Mouse (Mus musculus) kidney, adult 8-10 months (tissue): ENCODE data around the gene Med20.
"Not testable (repeated sequence)": the region's sequence is repeated elsewhere in the genome, so short reads cannot be mapped to it uniquely, and the experiment has no call there.

Experiments used
- DNase-seq, 2 experiments: peaks; one replicate each; pipeline ENCODE4 v3.0.0; 2022

Med20 gene

DNA sequence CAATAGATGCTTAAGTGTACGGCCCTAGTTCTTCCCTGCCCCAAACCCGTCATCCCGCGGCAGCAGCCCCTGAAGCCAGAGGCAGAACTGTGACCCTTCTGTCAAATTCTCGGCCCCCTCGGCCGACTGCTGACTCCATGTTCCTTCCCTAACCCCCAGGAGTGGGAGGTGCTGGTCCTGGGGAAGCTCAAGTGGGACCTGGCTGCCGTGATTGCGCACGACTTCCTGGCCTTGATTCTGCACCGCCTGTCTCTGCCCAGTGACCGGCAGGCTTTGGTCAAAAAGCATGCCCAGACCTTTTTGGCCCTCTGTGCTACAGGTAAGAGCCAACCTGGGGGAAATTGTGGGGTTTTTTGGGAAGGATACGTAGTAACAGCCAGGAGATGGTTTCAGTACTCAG is 14.1 kb upstream of the Med20 start:
- DNase-seq = no peak

DNA sequence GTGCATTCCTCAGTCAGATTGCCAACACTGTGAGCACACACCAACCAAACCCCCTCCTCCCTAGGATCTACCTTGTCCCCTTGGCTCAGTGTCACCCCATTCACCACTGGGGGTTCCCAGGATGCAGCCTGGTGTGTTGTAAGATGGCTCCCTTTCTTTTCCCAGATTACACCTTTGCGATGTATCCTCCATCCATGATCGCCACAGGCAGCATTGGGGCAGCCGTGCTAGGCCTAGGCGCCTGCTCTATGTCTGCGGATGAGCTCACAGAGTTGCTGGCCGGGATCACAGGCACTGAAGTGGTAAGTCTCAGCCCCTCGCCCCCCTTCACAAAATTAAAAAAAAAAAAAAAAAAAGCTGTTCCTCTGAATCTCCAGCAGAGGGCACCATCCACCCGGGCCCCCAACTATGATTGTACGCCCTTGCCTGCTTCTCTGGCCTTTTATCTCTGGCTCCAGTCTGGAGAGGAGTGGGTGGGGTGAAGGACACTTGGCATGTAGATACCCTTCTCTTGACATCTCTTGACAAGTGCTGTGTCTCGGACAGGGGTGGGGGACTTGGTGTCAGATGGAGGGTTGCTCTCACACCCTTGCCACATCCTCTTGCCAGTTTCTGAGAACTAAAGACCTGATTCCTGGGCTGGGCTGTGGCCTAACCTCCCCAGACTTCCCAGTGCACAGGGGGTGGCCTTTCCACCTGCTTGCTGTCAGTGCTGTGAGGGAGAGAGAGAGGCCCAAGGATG is 13.4 kb upstream of the Med20 start:
- no peak for DNase-seq

DNA sequence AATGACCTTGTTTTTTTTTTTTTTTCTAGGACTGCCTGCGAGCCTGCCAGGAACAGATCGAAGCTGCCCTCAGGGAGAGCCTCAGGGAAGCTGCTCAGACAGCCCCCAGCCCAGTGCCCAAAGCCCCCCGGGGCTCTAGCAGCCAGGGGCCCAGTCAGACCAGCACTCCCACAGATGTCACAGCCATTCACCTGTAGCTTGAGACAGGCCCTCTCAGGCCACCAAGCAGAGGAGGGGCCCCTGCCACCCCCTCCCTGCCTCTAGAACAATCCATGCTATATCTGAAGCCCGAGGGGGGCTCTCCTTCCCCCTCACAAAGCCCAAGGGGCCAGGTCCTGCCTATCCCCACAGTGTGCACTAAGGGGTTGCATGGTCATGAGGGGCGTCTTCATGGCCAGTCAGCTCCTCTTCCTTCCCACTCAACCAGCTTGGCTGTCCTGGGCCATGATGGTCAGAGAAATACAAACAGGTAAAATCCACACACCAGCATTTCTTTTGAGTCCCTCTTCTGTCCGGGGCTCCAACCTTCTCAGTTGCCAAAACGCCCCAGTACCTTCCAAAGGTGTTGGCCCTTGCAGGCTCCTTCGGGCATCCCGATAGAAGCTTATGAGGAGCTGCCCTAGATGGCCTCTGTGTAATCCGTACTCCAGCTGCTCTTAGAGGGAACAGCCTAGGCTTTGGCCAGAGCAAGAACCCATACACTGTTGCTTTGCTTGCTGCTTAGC is 12.6 kb upstream of the Med20 start:
- DNase-seq = not testable (repeated sequence)

DNA sequence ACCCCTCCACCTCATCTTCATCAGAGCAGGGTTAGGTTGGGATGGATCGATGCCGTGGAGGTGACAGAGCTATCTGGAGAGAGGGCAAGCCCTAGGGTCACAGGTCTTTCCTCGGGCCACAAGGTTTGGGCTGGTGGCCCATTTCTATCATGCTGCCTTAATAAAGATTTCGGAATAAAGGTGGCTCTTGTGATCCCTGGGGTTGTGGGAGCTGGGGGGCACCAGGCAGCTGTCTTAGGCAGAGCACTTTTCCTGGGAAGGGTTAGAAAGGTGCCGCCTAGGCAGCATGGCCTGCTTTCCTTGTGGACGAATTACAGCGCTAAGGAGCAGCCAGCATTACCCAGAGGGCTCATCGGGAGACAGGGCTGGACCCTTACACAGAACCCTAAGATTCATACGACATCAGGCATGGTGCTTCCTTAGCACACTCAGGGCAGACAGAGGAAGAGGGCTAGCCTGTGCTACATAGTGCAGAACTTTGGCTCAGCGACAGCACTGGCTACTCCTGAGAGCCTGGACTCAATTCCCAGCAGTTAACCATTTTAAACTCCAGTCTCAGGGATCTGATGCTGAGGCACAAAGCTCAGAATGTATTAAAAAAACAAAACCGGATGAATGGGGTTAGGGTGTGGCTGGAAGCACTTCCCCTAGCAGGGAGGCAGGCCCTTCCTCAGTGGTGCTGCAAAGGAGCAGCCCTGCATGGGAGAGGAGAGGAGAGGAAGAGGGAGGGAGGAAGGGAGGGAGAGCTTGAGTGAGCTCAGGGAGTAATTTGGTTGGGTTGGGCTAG is 11.7 kb upstream of the Med20 start:
- no peak for DNase-seq

DNA sequence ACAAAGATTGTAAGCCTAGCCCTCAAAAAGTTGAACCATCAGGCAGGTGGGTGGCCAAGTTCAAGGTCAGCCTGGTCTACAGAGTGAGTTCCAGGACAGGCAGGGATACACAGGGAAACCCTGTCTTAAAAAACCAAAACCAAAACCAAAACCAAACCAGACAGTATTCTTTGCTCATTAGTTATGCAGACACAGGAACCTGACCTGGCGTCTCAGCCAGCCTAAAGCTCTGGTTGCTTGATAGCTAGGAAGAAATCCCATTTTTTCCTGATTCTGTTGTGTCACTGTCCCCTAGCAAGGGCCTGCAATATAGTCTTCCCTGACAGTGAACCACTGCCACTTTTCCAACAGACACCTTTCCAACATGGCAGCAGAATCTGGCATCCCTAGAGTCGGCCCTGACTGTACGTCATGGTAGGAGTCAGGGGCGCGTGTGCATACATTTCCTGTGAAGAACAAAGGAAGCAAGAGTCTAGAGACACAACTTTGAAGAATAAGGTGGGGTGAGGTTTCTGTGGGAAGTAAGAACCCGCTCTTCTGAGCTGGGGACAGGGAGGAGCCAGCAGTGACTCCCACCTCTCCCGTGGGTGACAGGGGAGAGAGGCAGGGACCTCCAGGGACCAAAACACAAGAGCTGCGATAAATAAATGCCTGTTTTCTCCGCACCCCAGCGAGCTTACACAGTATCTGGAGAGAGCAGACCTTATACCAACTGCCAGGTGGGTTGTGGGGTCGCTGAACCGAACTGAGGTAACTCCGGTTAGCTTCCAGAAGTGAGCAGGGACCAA is 10.6 kb upstream of the Med20 start:
- no peak for DNase-seq

DNA sequence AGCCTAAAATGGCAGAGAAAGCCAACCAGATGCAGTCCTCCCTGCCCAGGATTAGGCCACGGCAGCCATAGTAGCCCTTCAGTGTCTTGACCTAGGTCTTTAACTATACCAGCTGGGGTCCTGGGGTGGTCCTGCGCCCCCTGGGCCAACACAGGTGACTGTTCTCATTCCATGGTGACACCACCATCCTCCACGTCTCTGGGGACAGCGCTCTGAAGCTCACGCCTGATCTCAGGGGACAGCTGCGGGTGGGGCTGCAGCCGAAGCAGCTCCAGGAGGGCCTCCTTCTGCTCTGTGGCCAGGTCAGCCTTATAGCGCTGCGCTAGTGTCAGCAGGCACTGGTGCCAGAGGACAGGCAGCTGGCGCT is 10.0 kb upstream of the Med20 start:
- DNase-seq = no peak

DNA sequence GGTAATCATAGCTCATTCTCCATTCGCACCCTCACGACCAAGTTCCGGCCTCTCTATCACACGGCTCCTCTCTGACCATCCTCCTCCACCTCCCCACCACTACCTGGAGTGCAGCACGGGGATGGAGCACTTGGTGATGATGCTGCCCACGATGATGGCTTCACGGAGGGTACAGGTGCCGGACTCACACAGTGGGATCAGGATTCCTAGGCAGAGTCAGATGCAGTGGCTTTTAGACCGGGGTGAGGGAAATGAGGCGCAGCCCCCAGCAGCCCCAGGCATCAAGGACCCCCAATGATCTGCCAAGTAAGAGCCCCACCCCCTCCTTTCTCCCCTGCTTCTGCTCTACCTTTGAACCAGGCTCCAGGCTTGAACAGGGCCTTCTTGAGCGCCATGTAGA is 9.1 kb upstream of the Med20 start:
- no peak for DNase-seq

DNA sequence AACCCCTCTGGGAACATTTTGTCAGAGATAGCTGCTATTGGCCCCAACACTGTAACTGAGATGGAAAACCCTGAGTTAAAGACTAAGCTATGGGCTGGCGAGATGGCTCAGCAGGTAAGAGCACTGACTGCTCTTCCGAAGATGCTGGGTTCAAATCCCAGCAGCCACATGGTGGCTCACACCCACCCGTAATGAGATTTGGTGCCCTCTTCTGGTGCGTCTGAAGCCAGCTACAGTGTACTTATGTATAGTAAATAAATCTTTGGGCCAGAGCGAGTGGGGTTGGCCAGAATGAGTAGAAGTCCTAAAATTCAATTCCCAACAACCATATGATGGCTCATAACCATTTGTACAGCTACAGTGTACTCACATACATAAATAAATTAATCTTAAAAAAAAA is 5.2 kb upstream of the Med20 start:
- DNase-seq = no peak

DNA sequence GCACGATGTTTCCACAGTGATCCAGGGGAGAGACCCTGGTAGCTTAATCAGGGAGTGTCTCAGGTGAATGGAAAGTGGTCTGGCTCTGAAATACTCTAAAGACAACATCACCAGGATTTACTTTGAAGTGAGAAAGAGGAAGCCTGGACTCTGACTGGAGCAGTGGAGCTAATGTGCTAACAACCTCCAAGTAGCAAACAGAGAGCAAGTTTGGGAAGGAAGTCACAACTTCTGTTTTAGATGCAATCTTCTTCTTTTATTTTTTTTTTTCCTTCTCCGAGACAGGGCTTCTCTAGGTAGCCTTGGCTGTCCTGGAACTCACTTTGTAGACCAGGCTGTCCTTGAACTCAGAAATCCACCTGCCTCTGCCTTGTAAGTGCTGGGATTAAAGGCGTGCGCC is 2.2 kb upstream of the Med20 start:
- DNase-seq = no peak

DNA sequence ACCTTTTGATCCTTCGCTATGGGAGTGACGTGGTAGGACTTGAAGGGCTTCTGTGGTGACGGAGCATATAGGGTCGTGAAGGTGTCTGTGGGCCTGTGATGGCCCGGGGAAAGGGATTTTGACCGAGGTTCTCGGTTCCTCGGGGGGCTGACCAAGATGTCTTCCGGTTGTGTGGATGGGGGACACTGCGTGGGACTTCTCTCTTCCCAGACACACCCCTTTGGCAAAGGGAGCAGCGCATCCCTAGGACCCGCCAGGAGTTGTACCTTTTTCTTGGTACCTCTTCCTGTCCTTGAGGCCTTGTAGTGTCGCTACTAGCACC is 240 bp downstream of the Med20 start:
- DNase-seq = no peak

DNA sequence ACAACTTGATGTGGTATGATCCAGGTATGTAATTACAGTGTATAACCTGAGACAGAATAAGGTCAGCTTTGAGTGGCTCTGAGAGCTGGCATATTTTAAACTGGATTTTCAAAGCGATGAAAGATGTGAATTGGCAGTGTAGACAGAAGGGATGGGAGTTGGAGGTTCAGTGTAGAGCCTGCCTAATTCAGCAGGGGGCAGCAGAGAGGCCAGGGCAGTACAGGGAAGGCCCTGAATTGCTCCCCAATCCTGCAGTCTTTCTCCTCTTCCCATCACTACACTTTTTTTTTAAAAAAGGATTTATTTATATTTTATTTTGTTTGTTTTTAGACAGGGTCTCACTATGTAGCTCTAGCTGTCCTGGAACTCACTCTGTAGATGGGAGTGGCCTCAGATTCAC is 2.6 kb downstream of the Med20 start:
- DNase-seq = peak in 1 of 2 experiments; percentile 52

DNA sequence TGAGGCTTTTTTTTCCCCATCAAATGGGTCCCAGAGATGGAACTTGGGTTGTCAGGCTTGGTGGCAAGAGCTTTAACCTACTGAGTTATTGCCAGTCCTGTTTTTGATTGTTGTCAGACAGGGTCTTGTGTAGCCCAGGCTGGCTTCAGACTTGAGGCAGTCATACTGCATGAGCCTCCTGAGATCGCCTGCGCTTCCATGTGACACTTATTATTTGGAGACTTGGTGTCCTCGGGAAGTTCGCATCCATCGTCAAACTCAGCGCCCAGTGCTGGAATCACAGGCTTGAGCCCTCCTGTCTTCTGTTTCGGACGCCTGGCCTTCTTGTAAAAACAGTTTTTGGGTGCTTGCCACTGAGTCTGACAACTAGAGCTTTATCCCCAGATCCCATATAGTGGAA is 4.7 kb downstream of the Med20 start:
- DNase-seq = no peak

DNA sequence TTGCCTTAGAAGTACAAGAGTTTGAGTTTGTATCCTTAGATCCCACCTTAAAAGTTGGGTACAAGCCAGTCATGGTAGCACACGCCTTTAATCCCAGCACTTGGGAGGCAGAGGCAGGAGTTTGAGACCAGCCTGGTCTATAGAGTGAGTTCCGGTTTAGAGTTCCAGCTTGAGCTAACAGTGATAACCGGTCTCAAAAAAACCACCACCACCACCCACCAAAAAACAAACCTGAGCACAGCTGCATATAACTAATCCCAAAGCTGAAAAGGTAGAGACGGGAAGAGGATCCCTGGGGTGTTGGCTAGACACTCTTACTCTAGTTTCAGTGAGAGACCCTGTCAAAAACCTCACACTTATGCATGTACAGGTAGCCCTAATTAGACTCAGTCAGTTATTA is 5.3 kb downstream of the Med20 start:
- no peak for DNase-seq

DNA sequence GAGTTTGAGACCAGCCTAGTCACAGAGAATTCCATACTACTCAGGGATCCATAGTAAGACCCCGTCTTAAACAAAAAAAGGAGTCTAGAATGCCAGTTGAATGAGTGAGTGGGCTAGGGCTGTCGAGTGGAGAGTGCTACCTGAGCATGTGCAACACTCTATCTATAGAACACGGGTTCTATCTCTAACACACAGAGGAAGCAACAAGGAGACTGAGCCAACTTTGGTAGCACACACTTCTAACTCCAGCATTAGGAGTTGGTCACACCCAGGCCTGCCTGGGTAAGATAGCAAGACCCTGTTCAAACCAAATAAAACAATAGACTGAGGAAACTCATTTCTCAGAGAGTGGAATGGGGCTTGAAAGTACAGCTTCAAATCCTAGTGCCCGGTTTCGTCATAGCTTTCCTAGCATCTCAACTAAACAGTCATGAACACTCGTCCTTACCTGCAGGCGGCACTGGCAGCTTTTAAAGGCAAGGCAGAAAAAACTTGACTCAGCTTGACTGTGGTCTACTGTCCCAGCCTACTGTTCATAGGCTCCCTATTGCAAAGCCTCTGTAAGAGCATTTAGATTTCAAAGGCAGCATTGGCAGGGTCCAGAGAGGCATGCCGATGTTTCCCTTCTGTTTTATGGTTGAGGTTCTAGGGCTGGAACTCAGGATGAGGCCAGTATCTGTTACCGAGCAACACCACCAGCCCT is 6.4 kb downstream of the Med20 start:
- no peak for DNase-seq

DNA sequence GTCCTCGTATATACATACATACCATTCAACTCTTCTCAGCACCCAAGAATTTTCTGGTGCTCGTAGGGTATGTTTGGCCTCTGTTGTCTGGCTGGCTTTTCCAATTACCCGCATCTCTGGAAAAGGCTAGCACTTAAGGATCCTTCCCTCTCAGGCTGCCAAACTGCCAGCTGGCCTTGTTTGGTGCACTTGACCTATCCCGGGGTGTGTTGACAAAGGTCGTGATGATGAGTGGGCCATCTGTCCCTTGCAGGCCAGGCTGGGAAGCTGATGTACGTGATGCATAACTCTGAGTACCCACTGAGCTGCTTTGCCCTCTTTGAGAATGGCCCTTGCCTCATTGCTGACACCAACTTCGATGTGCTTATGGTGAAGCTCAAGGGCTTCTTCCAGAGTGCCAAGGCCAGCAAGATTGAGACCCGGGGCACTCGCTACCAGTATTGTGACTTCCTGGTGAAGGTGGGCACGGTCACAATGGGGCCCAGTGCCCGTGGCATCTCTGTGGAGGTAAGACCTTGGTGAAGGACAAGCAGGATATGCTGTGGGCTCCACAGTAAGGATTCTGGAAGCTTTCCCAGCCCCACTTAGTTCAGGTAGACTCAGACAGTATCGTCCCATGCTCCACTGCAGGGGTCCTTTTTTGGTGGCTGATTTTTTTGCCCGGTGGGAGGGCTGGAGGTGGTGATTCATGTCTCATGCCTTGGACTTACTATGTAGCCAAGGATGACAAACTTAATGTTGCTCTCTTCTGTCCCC is 7.4 kb downstream of the Med20 start:
- no peak for DNase-seq

DNA sequence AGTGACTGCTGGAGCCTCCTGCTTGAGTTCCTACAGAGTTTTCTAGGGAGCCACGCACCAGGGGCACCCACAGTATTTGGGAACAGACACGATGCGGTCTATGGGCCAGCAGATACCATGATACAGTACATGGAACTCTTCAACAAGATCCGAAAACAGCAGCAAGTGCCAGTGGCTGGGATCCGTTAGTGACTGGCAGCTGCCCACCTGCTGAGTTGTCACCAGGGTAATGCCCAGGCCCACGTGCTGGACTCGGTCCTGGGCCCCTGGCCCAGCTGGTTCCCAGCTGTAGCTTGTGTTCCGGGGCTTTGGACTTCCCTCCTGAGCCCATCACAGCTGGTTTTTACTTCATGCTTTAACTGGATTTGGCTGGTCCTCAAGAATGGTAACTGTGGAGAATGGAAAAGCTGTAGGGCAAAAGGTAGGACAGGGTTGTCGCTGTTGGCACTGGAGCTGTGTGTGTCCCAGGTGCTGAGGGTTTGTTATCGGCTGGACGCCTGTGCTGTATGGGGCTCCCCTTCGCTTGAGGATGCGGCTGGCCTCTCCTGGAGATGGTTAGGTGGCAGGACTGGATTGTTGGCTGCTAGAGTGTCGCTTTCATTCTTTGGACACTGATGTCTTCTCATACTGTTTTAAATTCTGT is 11.7 kb downstream of the Med20 start:
- no peak for DNase-seq

DNA sequence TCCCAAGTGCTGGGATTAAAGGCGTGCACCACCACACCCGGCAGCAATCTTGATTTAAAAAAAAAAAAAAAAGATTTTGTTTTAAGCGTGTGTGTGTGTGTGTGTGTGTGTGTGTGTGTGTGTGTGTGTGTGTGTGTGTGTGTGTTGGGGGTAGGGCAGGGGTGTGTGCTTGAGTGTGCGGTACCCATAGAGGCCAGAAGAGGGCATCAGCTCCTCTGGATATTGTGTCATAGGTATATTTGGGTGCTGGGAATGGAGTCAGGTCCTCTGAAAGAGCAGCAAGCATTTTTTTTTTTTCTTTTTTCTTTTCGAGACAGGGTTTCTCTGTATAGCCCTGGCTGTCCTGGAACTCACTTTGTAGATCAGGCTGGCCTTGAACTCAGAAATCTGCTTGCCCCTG is 13.2 kb downstream of the Med20 start:
- DNase-seq = not testable (repeated sequence)

DNA sequence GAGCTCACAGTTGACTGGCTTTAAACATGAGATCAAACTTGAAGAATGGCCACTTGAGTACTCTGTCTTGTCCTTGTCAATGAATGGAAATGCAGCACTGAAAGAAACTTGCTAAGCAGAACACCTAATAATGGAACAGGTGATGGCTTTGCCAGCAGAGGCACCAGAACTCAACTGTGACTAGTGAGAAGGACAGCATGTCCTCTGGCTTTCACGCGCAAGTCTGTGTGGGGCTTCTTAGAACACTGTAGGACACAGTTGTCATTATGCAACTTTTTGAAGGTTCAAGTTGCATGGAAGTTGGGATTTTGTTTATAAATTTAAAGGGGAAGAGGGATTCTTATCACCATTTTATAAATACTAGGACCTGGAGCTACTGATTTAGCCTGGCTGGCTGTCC is 13.7 kb downstream of the Med20 start:
- DNase-seq = no peak

DNA sequence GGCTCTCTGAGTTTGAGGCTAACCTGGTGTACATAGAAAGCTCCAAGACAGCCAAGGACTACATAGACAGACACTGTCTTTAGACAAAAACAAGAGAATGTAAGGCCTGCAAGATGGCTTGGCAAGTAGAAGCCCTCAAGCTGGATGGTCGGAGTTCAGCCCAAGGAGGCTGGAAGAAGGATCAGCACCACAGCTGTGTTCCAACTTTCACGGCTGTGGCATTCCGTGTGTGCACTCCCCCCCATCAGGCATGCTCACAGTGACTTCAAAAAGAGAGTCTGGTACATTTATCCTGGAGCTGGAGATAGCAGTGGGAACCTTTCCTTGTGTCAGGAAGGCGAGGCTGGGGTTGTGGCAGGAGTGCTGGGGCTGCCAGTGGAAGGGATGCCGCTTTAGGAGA is 14.6 kb downstream of the Med20 start:
- DNase-seq = no peak

DNA sequence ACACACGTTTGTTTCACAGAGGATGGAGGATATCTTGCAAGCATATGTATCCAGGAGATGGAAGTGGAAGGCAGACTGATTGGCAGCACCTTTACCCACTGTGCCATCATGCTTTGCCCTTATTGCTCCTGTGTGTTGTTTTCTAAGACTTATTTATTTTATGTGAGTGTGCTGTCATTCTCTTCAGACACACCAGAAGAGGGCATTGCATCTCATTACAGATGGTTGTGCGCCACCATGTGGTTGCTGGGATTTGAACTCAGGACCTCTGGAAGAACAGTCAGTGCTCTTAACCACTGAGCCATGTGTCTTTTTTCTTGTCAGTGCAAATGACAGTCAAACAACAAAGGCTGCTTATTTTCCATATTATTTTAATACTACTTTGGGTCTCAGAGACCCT is 16.4 kb downstream of the Med20 start:
- no peak for DNase-seq
